Mouse (Mus musculus) heart, postnatal 0 days (tissue): ENCODE results near the gene Exoc6.

Experiments used
- CTCF ChIP-seq: IDR thresholded peaks from 2 replicates; pipeline ENCODE4 v1.5.1; 2016; ENCODE audit warnings: antibody characterized with exemption, control low read depth, low read depth
- EP300 ChIP-seq: IDR thresholded peaks from 2 replicates; pipeline ENCODE4 v1.6.1; 2016; ENCODE audit warnings: antibody characterized with exemption, low read depth

- TF ChIP-seq CTCF (no peak), EP300 (no peak)
Measured at GRCm38 (mm10) chr19:37555863-37556566, 5.8 kb downstream of the Exoc6 start.
